Mouse (Mus musculus) spleen, adult 2 months (tissue): ENCODE data around the gene Aars2. TPM values are rescaled to one million over a fixed set of nuclear protein-coding genes. Genes with fewer than 3 reads are reported as not detected.

Experiments used
- DNase-seq, 2 experiments: peaks; one replicate each; pipeline versions ENCODE4 v3.0.0 to v3.0.0-alpha.2; 2012 to 2021; ENCODE audit warnings: low spot score in 2 of 2, low read depth in 1 of 2
- H3K27ac ChIP-seq: fragments of 200-500 bp; 2 replicates; pipeline ENCODE4 v1.5.1; 2012; ENCODE audit warnings: low read length, inconsistent platforms; ENCODE audit not compliant: insufficient read depth
- H3K27me3 ChIP-seq: fragments of 200-500 bp; 2 replicates; pipeline ENCODE4 v1.6.1; 2012; ENCODE audit warnings: mild to moderate bottlenecking, moderate library complexity, low read length, inconsistent platforms; ENCODE audit not compliant: control insufficient read depth, insufficient read depth
- H3K36me3 ChIP-seq: fragments of 200-500 bp; 2 replicates; pipeline ENCODE4 v1.6.1; 2012; ENCODE audit warnings: mild to moderate bottlenecking, low read length, inconsistent platforms; ENCODE audit not compliant: control insufficient read depth, insufficient read depth
- H3K4me1 ChIP-seq: fragments of 200-500 bp; 2 replicates; pipeline ENCODE4 v1.6.1; 2011; ENCODE audit warnings: inconsistent platforms; ENCODE audit not compliant: control insufficient read depth, insufficient read depth, insufficient read length
- H3K4me3 ChIP-seq: fragments of 200-500 bp; 2 replicates; pipeline ENCODE4 v1.5.1; 2011; ENCODE audit warnings: mild to moderate bottlenecking, inconsistent platforms; ENCODE audit not compliant: insufficient read depth, insufficient read length; ENCODE audit errors: extremely low read depth
- CTCF ChIP-seq: fragments of 200-500 bp; IDR thresholded peaks from 2 replicates; pipeline ENCODE4 v1.5.1; 2011; ENCODE audit warnings: mild to moderate bottlenecking, inconsistent platforms; ENCODE audit not compliant: insufficient read depth, insufficient read length, insufficient replicate concordance; ENCODE audit errors: extremely low read depth
- POLR2A ChIP-seq: fragments of 200-500 bp; IDR thresholded peaks from 2 replicates; pipeline ENCODE4 v1.6.1; 2011; ENCODE audit warnings: low read depth, low read length, inconsistent platforms
- WGBS: fragments of 180-500 bp; shearing (Covaris S2); methylation state at CpG from one replicate; pipeline ENCODE4 v1.1.7; 2018; 5-methylcytosine and 5-hydroxymethylcytosine counted together
- polyA plus RNA-seq: library from polyadenylated mRNA; depleted of rRNA; stranded (reverse); fragments of >200 nt; gene quantifications from 2 replicates; pipeline ENCODE4 v1.2.3, GENCODE M21; 2012

Gene Aars2
- polyA plus RNA-seq, 1 experiment, result 11.9 TPM

DNA sequence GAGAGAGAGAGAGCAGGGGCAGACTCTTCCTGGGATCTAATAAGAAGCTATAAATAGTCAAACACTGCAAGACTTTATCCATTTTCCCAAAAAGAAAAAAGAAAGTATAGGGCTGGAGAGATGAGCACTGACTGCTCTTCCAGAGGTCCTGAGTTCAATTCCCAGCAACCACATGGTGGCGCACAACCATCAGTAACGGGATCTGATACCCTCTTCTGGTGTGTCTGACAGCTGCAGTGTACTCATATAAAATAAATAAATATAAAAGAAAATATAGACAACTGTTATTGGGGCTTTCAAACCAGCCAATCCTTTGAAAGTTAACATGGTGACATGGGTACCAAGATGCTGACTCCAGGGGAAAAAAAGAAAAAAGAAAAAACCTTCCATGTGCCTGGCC, 26.2 kb upstream of the Aars2 start:
- H3K27me3 ChIP-seq, result no peaks in the 10 kb centered on the region
- WGBS, result 21% methylated on average over 2 of the region's 2 CpGs
- H3K36me3 ChIP-seq, result no peaks in the 10 kb centered on the region
- H3K4me3 ChIP-seq, result no peak overlapping the region
- no peaks in the 10 kb centered on the region for H3K4me1 ChIP-seq
- no peak for DNase-seq
- TF ChIP-seq POLR2A (no peak), CTCF (peak; percentile 7; the same call in 1 of the 2 replicates)
- H3K27ac ChIP-seq, result no peak overlapping the region

GRCm38 (mm10) chr17:45485581-45485980, 21.1 kb upstream of the Aars2 start:
- no peak for DNase-seq
- TF ChIP-seq POLR2A (no peak), CTCF (no peak)
- Histone ChIP-seq H3K4me1 (peaks cover 2% of the 10 kb centered on the region; the same call in 1 of the 2 replicates), H3K36me3 (no peaks in the 10 kb centered on the region), H3K27me3 (no peaks in the 10 kb centered on the region), H3K27ac (no peak overlapping the region), H3K4me3 (no peak overlapping the region)
- WGBS, result 92% methylated on average over 7 of the region's 7 CpGs

GRCm38 (mm10) chr17:45487216-45487615, 19.4 kb upstream of the Aars2 start:
- DNase-seq, result no peak
- Histone ChIP-seq H3K4me1 (peaks cover 2% of the 10 kb centered on the region; the same call in 1 of the 2 replicates), H3K4me3 (no peak overlapping the region), H3K27ac (no peak overlapping the region), H3K27me3 (no peaks in the 10 kb centered on the region), H3K36me3 (no peaks in the 10 kb centered on the region)
- TF ChIP-seq CTCF (no peak), POLR2A (no peak)
- WGBS, result 12% methylated on average over 5 of the region's 5 CpGs

DNA sequence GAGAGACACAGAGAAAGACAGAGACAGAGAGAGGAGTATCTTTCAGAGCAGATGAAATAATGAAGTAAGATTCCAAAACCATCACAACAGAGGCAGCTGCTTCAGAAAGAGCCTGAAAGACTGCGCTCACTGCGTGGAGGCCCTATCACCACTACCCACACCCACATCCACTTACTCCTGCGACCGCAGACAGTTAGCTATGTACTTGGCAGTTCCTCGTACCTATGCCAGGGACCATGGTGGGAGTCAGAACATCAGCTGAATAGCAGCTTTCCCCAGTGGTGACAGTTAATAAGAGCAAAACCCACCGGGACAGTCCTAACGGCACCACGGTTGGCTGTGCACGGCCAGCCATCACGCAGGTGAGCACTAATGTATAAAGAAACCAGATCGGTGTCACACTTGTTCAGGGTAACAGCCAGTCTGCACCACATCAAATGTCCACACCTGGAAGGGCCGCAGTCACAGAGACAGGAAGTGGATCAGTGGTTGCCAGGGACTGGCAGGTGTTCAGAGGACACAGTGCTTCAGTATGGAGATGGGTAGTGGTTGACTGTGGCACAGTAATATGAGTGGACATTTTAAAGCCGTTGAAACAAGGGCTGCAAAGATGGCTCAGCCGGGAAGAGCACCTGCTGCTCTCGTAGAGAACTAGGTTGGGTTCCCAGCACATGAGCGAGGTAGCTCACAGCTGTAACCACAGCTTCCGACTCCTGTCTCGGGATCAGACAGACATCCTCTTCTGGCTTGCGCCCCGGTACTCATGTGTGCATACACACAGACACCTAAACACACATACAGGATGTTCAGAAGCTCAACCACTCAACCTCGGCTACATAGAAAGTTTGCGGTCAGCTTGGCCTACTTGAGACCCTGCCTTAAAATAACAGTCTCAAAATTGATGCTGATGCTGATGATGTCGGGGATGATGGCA, 18.1 kb upstream of the Aars2 start:
- WGBS, result 52% methylated on average over 23 of the region's 23 CpGs
- H3K36me3 ChIP-seq, result no peaks in the 10 kb centered on the region
- no peak overlapping the region for H3K27ac ChIP-seq
- no peaks in the 10 kb centered on the region for H3K27me3 ChIP-seq
- peak in 1 of 2 experiments; percentile 22 for DNase-seq
- H3K4me3 ChIP-seq, result no peak overlapping the region
- peaks cover 2% of the 10 kb centered on the region; the same call in 1 of the 2 replicates for H3K4me1 ChIP-seq
- TF ChIP-seq POLR2A (no peak), CTCF (no peak)

DNA sequence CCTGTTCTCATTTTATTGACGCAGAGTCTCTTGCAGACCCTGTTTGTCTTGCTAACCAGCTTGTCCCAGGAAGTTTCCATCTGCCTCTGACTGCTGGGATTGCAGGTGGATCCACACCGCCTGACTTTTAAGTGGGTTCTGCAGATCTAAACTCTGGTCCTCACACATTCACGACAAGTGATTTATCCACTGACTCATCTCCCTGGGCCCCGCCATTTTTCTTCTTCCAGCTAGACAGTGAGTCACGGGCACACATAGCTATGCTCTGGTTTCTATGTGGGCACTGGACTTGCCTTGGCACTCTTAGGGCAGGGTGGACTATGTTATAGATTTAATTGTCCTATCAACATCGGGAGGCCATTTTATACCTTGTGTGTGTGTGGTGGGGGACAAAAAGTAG, 16.9 kb upstream of the Aars2 start:
- no peak for DNase-seq
- Histone ChIP-seq H3K4me1 (peaks cover 2% of the 10 kb centered on the region; the same call in 1 of the 2 replicates), H3K4me3 (no peak overlapping the region), H3K27me3 (no peaks in the 10 kb centered on the region), H3K27ac (no peak overlapping the region), H3K36me3 (no peaks in the 10 kb centered on the region)
- TF ChIP-seq POLR2A (no peak), CTCF (no peak)
- WGBS, result 88% methylated on average over 6 of the region's 6 CpGs

GRCm38 (mm10) chr17:45490532-45491154, 16.0 kb upstream of the Aars2 start:
- TF ChIP-seq POLR2A, result no peak
- no peak for TF ChIP-seq CTCF
- no peak overlapping the region for H3K4me3 ChIP-seq
- H3K4me1 ChIP-seq, result peaks cover 2% of the 10 kb centered on the region; the same call in 1 of the 2 replicates
- no peaks in the 10 kb centered on the region for H3K36me3 ChIP-seq
- H3K27me3 ChIP-seq, result no peaks in the 10 kb centered on the region
- 66% methylated on average over 13 of the region's 13 CpGs for WGBS
- H3K27ac ChIP-seq, result no peak overlapping the region
- DNase-seq, result no peak
